Mouse (Mus musculus) T-helper 2 cell (primary cell): ENCODE measurements around the gene Arl8a.
"Not testable (repeated sequence)": the region's sequence is repeated elsewhere in the genome, so short reads cannot be mapped to it uniquely, and the experiment has no call there.

Experiments used
- in situ Hi-C: fragments of 300-600 bp; cut with MboI, MseI; formaldehyde crosslinking; loops from one replicate; pipeline ENCODE4 v1.15.1; 2025; ENCODE audit warnings: high pct_unique_total_duplicates

Gene Arl8a

DNA sequence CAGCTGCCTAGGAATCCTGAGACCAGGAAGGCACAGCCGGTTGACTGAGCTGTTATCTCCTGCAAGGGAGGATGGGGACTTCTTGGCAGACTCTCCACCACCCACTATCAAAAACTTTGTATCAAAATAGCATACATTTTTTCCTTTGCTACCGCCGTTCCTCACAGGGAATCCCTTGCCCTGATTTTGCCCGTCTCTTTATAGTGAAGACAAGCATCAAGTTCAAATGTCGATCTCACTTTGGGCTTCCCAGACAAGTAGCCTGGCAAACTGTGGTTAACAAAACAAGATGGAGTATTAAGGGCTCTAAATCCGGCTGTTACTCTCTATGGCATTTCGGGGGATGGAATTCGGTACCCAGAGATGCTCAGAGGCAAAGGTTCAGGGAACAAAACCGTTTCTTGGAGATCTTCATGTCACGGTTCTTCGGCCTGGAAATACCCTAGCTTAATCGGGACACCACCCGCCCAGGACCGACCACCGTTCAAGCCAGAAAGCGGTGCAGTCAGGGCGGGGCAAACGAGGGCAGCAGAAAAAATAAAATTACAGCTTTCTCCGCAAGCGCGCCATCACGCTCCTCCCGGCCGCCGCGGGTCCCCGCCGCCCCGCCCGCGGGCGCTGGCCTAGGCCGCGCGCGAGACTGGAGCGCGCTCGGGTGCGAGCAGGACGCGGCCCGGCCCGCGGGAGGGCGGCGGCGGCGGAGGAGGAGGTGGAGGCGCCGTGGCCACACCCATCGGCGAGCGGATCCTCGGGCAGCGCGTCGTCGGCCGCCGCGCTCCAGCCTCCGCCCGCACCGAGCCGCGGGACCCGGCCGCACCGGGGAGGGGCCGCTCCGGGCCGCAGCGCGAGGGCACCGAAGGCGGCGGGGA is at the start of gene Arl8a:
Gene Arl8a (plus strand): TSS at position 748 of the 869 bp plus-strand sequence.
- in situ Hi-C loops: no loop called here

DNA sequence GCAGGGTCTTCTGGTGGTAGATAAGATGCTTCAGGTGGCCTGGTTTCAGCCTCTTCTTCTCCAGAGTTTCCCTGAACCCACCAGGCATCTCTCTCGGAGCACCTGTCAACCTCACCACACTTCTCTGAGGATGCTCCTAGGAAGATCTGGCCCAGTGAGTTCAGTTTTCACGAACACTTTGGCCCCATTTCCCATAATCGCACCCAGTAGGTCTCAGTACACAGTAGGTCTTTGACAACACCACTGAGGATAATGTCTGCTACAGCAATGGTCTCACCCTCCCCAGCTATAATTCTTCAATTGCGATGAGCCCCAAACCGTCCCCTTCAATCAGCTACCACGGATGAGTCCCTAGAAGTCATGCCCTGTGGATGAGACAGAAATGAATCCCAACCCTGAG is 49.2 kb upstream of the Arl8a start:
- in situ Hi-C loops: no loop called here

GRCm38 (mm10) chr1:135098441-135098840 is 48.2 kb upstream of the Arl8a start:
- in situ Hi-C loops: no loop called here

GRCm38 (mm10) chr1:135100400-135100799 is 46.2 kb upstream of the Arl8a start:
- in situ Hi-C loops: loop anchor here (5.0 kb wide), 1 partner anchor 108 kb away; no protein-coding TSS in a partner anchor

GRCm38 (mm10) chr1:135105124-135105523 is 41.5 kb upstream of the Arl8a start, which contains the start of gene Lgr6:
Lgr6 (minus strand) TSS chr1:135105276.
- in situ Hi-C loops: no loop called here

- in situ Hi-C loops: no loop called here
These were observed 40.7 kb upstream of the Arl8a start for GRCm38 (mm10) chr1:135105951-135106350.

- in situ Hi-C loops: no loop called here
These were observed 38.0 kb upstream of the Arl8a start for GRCm38 (mm10) chr1:135108611-135109010.

DNA sequence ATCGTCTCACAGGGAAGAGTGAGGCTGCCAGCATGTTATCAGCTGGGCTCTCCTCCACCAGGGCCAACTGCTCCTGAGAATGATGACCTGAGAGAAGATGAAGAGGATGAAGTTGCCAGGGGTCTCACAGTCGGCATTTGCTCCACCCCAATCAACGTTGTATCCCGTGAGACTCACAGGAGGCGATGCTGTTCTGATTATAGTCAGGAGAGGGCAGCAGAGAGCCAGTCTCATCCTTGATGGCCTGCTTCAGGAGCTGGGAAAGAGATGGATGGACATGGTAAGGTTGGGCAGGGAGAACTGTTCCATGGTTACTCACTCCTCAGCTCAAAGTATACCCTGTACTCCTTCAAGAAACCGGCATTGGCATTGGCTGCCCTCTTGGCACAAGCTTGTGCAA is 36.5 kb upstream of the Arl8a start:
- in situ Hi-C loops: no loop called here

GRCm38 (mm10) chr1:135111271-135111670 is 35.4 kb upstream of the Arl8a start:
- in situ Hi-C loops: not testable (repeated sequence)

GRCm38 (mm10) chr1:135112661-135113060 is 34.0 kb upstream of the Arl8a start:
- in situ Hi-C loops: no loop called here

- in situ Hi-C loops: no loop called here
These were observed 21.9 kb upstream of the Arl8a start for GRCm38 (mm10) chr1:135124573-135125363.

DNA sequence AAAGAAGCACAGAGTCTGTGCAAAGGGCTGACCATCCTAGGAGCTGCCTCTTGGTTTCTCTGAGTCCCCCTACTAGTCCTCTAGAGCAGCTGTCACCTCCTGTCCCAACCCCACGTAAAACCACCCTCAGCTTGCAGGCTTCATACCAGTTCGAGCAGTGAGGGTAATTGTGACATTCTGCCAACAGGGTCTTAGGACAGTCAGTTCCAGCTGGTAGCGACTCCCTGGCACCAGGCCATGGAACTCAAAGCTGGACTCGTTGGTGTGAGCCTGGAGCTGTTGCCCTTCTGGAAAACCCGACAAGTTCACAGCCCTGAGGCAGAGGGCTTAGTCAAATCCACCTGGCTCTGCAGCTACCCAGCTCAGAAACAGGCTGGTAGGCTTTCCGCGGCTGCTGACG is 20.6 kb upstream of the Arl8a start:
- in situ Hi-C loops: no loop called here

GRCm38 (mm10) chr1:135126443-135127027 is 20.1 kb upstream of the Arl8a start:
- in situ Hi-C loops: no loop called here

- in situ Hi-C loops: no loop called here
These were observed 18.6 kb upstream of the Arl8a start for GRCm38 (mm10) chr1:135128011-135128441.

GRCm38 (mm10) chr1:135128986-135129385 is 17.6 kb upstream of the Arl8a start:
- in situ Hi-C loops: no loop called here

GRCm38 (mm10) chr1:135129543-135130183 is 17.0 kb upstream of the Arl8a start:
- in situ Hi-C loops: loop anchor here (5.0 to 10.0 kb wide), 2 partner anchors 688 to 1215 kb away; partner anchors contain the start of genes Camsap2 and Lad1

DNA sequence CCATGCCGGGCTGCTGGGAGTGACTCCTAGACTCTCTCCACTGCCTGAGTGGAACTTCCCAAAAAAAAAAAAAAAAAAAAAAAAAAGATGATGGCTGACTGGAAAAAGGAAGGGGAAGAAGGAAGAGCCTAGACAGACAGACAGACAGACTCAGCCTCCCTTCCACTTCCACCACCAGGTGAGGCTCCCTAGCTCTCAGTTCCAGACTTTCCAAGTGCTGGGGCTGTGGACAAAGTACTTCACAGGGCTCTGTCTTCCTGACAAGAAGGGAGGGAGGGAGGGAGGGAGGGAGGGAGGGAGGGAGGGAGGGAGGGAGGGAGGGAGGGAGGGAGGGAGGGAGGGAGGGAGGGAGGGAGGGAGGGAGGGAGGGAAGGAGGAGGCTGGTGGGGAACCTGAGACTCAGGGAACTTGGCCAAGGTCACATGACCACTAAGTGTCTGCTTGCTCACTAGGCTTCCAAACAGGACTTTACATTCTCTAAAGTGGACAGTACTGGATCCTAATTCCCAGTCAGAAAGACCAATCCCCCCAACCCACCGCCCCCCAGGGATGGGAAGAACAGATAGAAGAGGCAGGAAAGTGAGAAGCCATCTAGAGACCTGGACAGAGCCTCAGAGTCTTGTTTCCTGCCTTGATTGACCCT is 16.1 kb upstream of the Arl8a start:
- in situ Hi-C loops: loop anchor here (5.0 to 10.0 kb wide), 2 partner anchors 687 to 1214 kb away; partner anchors contain the start of genes Camsap2 and Lad1

- in situ Hi-C loops: loop anchor here (5.0 to 10.0 kb wide), 2 partner anchors 686 to 1214 kb away; partner anchors contain the start of genes Camsap2 and Lad1
These were observed 15.6 kb upstream of the Arl8a start for GRCm38 (mm10) chr1:135131034-135131433.

DNA sequence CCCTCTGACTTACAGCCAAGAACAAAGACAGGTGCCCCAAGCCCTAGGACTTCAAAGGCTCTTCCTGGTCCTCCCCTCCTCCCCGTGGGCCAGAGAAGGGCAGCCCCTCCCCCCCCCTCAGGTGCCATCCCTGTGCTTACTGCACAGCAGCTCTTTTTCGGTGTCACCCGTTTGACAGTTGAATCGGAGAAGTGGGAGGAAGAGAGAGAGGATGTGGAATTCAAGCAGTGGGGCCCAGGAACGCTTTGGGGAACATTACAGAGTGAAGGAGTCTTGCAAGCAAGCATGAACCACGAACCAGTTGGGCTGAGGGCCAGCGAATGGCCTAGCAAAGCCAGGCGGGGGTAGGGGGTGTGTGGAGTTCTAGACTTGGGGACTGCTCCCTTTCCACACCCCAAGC is 15.1 kb upstream of the Arl8a start:
- in situ Hi-C loops: loop anchor here (5.0 to 10.0 kb wide), 2 partner anchors 686 to 1213 kb away; partner anchors contain the start of genes Camsap2 and Lad1

- in situ Hi-C loops: loop anchor here (5.0 to 10.0 kb wide), 2 partner anchors 685 to 1212 kb away; partner anchors contain the start of genes Camsap2 and Lad1
These were observed 14.2 kb upstream of the Arl8a start, which contains the start of gene Ptpn7 for GRCm38 (mm10) chr1:135132473-135132872. Ptpn7 (plus strand) TSS chr1:135132700.
